Mouse (Mus musculus) liver, embryonic 14 days (tissue): ENCODE results near the gene Hsf4. TPM values are rescaled to one million over a fixed set of nuclear protein-coding genes. Genes with fewer than 3 reads are reported as not detected.

Source experiments
- polyA plus RNA-seq: library from polyadenylated mRNA; depleted of rRNA; stranded (reverse); fragments of >200 nt; gene quantifications from 2 replicates; pipeline ENCODE4 v1.2.3, GENCODE M21; 2012; rRNA removed

The Hsf4 gene
- polyA plus RNA-seq = 0.01 and 0.03 TPM in 2 replicates

DNA sequence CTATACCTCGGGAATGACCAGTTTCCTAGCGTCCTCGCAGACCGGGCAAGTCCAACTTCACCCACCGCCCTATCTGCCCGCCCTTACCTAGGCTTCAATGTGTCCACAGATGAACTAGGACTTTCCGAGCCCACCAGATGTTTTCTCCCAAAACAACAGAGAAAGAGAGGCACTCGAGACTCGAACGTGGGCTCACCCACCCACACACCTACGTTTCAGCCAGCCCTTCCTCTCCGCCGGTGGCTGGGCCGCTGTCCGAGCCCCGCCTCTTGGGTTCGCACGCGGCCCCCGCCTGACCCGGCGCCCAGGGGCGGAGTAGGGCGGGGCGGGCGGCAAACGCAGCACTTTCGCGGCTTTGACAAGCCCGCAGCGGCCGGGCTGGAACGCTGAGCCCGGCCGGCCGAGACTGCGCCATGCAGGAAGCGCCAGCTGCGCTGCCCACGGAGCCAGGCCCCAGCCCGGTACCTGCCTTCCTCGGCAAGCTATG is at the start of gene Hsf4:
Hsf4 (plus strand) TSS at position 341 of the 487 bp plus-strand sequence.

DNA sequence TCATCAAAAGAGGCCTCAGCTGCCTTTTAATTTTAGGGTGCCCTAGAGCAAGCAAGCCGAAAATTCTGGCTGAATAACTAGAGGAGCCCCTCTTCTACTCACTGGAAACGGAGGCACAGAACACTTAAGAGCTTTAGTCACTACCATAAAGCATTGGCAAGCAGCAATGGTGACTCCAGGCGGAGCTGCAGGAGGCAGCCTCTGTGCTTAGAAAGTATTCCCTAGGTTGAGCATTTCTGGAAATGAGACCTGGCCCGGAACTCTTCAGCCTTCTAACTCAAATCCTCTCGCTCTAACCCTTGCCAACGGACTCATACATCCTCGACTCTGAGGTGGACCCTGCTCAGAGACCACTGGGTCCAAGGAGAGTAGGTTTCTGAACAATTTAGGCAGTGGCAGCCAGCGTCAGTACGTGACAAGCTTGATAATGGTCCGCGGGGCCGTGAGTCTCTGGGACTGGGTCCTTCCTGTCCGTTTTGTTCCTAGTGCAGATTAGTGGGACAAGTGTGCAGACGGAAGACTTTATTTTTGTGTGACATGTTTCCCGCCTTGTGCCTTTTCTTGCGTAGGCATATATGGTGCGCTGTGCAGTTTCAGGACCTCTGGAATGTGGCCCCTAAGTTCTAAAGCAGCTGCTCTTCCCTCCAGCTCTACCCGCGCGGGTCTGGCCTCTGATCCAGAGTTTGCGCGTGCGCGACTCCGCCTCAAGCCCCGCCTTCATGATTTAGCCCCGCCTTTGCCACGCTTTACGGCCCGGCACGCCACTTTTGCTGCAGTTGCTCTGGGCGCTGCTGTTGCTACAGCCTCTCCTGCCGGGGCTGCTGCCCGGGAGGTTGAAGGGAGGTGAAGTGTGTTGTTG is 45.0 kb upstream of the Hsf4 start, which contains the start of gene D230025D16Rik:
D230025D16Rik (plus strand) TSS at position 733 of the 859 bp plus-strand sequence.

DNA sequence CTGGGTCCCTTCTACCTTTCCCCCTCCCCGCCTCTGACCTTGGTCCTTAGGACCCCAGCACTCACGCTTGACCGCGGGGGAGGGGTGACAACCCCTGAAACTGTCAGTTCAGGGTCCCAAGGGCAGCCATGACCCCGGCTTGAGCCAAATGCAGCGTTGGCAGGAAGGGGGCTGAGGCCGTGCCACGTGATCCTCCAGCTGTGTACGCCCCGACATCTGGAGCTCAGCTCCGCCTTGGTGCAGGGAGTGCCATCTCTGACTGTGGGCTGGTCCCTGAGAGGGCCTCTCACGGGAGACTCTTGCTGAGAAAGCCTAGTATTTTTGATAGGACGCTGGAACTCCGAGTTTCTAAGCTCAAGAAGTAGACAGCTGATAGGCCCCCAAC is 14.6 kb upstream of the Hsf4 start, which contains the start of gene B3gnt9:
B3gnt9 (minus strand) TSS at position 188 of the 385 bp plus-strand sequence.

DNA sequence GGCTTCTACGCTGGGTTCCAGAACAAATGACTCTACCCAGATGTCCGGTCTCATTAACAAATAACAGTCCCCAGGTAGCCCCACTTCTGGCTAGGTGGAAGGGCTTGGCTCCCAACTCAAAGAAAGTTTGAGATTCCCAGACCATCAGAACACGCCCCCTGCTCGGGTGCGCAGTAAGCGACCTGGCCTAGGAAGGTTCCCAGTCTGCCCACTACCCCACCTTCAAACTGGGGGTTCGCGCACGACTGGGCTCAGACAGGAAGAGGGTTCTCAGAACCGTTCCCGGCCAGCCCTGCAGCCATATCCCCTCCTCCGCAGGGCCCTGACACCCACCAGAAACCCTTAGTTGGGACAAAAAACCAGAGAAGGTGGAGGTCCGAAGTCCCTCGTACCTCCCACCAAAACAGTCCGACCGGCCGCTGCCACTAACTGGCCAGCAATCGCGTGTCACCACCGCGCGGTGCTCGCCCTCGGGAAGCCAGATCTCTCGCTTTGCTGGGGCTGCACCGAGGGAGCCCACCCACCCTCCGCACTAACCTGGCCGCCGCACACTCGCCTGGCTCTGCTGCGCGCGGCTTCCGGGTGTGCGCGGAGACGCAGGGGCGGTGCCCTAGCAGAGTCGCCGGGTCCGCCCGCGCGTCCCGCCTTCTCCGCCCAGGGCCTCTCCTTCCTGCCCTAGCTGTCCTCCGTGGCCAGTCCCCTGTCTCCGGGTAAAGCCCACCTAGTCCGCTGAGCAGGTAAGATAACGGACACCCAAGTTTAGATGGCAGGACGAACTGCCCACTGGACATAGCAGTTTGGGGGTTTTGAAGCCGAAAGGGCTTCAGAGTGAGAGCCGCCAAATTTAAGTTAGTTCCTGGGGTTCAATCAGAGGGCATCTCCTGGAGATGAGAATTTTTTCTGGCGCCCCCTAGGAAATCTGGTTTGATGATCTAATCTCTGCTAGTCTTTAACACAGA is 5.3 kb upstream of the Hsf4 start, which contains the start of the genes Tradd and Fbxl8:
Tradd (minus strand) TSS at position 586 of the 959 bp plus-strand sequence.
Fbxl8 (plus strand) TSS at position 625 of the 959 bp plus-strand sequence.

DNA sequence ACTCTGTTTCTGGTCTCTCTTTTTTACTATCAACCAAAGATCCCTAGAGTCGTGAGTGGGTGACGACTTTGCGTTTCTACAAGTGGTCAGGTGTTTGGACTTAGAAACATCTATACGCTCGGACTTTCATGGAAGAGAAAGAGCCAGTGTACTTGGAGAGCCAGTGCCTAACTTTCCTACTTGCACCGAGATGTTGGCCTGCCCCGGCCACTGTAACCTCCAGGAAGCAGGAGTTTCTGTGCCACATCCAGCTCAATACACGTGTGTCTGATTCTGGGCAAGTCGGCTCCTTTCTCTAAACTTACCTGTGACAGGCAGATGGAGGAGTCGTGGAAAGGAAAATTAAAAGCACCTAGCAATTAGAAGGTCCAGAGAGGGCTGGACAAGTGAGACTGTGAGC is 6.2 kb downstream of the Hsf4 start, which contains the start of gene Nol3:
Nol3 (plus strand) TSS at position 301 of the 400 bp plus-strand sequence.

DNA sequence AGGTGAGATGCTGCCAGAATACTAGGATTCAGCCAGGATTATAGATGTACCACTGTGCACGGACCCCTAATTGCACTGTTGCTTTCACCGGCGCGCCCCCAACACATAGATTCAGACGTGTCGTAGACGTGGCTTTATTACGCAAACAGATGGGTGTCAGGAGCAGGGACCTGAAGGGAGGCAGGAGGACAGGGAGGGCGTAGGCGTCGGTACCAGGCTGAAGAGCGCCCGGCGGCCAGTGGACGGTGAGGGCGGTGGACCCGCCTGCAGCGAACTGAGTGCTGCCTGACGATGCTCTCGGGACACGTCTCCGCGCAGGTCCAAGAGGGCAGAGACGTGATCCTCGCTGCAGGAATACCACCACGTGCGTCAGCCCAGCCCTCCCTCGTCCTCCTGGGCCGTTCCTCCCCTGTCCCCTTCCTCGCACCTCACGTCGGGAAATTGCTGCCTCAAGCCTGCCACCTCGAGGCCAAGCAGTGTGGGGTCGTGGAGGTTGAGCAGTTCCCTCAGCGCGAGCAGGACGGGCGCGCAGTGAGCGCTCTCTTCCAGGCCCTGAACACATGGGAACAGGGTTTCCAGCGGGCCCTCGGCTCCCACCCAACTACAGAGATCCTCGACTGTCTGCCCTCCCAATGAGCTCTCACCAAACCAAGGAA is 20.3 kb downstream of the Hsf4 start, which contains the start of gene 4931428F04Rik:
4931428F04Rik (minus strand) TSS at position 60 of the 656 bp plus-strand sequence.

DNA sequence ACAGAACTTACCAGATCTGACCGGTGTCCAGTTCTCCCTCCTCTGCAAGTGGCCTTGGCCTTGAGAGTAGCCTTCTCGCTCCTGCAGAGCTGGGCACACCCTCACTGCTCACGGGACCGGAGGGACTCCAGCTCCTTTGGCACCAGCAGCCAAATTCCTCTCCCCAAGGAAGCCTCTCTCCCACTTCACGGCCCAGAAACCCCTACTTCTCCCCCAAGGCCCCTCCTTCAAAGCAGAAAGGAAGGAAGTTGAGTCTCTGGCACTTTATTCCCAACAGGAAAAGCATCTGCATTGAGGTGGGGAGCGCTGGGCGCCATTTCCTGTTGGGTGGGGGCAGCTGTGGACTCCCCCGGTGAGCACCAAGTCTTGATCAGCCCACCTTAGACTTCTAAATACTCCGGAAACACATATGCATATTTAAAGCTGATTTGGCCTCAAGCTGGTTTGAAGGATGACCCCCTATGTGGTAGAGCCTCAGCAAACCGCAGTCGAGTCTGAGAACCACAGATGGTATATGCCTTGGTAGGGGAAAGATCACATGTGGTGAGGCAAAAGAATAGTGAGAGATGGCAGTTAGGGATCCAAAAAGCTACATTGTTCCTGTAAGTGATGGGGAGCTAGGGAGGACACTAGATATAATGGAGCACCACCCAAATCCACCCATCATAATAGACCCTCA is 26.4 kb downstream of the Hsf4 start, which contains the start of gene Exoc3l:
Exoc3l (minus strand) TSS at position 207 of the 679 bp plus-strand sequence.

DNA sequence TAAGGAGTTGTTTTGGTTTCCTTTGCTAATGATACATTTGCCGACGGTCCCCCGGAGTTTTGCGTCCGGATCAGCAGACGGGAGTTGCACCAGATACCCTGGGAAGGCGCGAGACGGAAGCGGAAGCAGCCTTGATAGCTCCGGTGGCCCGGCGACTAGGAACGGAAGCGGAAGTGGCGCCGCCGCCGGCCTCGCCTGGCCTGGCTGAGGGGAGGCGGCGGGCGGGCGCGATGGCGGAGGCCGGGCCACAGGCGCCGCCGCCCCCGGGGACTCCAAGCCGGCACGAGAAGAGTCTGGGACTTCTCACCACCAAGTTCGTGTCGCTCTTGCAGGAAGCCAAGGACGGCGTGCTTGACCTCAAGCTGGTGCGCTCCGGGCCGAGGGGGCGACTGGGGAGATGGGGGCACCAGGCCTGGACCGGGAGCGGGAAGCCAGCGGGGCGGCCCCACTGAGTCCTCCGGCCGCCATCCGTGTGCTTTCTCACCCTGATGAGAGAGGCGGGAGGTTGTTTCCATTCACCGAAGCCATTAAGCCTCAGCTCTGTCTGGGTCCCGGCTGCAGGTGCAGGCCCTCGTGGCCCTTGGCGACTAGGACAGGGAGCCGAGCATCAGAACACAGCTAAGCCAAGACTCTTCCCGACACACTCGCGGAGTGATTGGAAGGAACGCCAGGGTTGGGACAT is 28.1 kb downstream of the Hsf4 start, which contains the start of gene E2f4:
E2f4 (plus strand) TSS at position 153 of the 682 bp plus-strand sequence.

DNA sequence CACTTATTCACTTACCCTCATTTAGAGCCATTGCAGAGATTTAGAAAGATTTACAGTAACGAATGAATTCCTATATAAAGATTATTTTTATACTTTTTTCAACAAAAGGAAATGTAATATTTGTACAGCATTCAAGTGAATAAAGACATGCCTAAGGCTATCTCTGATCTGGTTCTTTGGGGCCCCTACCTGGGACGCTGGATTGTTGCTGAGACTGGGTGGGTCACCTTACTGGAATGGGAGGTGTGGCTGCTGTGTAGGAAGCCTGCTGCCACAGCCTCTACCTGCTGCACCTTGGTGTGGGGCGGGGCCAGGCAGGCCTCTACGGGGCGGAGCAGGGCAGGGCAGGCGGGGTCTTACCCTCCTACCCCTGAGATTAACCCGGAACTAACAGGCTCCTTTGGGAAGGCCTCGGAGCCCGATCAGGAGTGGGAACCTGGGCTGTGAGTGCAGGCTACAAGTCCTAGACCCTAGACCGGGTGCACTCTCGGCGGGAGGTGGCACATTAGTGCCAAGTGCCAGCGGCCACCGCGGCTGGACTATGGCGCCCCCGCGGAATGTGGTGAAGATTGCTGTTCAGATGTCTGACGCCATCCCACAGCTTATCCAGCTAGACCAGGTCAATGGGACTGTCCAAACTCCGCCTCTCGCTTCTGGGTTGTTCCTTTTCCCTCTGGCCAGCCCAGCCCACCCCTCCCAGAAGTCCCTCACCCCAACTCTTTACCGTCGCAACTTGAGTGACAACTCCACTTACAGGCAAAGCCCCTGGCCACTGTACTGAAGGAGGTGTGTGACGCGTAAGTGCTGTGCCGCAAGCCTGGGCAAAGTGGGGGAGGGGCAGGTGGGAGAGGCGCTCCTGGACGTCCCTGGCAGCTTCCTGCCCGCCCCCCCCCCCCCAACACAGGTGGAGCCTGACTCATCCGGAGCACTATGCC is 35.9 kb downstream of the Hsf4 start, which contains the start of gene Elmo3:
Elmo3 (plus strand) TSS at position 391 of the 935 bp plus-strand sequence.

Other genes starting within 250 kb of the Hsf4 start
- 0.19 and 0.23 TPM in 2 replicates for gene Ces3a, start 221.2 kb upstream of the Hsf4 start, polyA plus RNA-seq
- not detected in 2 replicates for gene Ces3b, start 186.0 kb upstream of the Hsf4 start, polyA plus RNA-seq
- not detected in 2 replicates for gene Ces4a, start 138.0 kb upstream of the Hsf4 start, polyA plus RNA-seq
- gene Cbfb, start 99.1 kb upstream of the Hsf4 start, polyA plus RNA-seq = 5.0 and 7.1 TPM in 2 replicates
- gene D230025D16Rik, start 44.7 kb upstream of the Hsf4 start, polyA plus RNA-seq = 10.6 and 12.9 TPM in 2 replicates
- 1.4 and 1.7 TPM in 2 replicates for gene B3gnt9, start 14.6 kb upstream of the Hsf4 start, polyA plus RNA-seq
- 5.4 and 5.6 TPM in 2 replicates for gene Tradd, start 5.2 kb upstream of the Hsf4 start, polyA plus RNA-seq
- gene Fbxl8, start 5.2 kb upstream of the Hsf4 start, polyA plus RNA-seq = 0.77 and 0.93 TPM in 2 replicates
- gene Nol3, start 6.3 kb downstream of the Hsf4 start, polyA plus RNA-seq = 0.02 and 0.07 TPM in 2 replicates
- gene 4931428F04Rik, start 20.1 kb downstream of the Hsf4 start, polyA plus RNA-seq = 1.1 TPM in 2 replicates
- gene Exoc3l, start 26.3 kb downstream of the Hsf4 start, polyA plus RNA-seq = 5.9 and 7.1 TPM in 2 replicates
- gene E2f4, start 27.9 kb downstream of the Hsf4 start, polyA plus RNA-seq = 221 and 269 TPM in 2 replicates
- 3.3 and 3.8 TPM in 2 replicates for gene Elmo3, start 35.8 kb downstream of the Hsf4 start, polyA plus RNA-seq
- gene Lrrc29, start 56.5 kb downstream of the Hsf4 start, polyA plus RNA-seq = 8.4 and 9.2 TPM in 2 replicates
- gene Tmem208, start 56.6 kb downstream of the Hsf4 start, polyA plus RNA-seq = 57.5 and 62.2 TPM in 2 replicates
- 3.6 and 4.4 TPM in 2 replicates for gene Fhod1, start 78.2 kb downstream of the Hsf4 start, polyA plus RNA-seq
- 0.75 and 0.82 TPM in 2 replicates for gene Slc9a5, start 79.0 kb downstream of the Hsf4 start, polyA plus RNA-seq
- 0.02 and 0.07 TPM in 2 replicates for gene Plekhg4, start 103.5 kb downstream of the Hsf4 start, polyA plus RNA-seq
- gene Kctd19, start 143.7 kb downstream of the Hsf4 start, polyA plus RNA-seq = not detected in 2 replicates
- gene Lrrc36, start 143.8 kb downstream of the Hsf4 start, polyA plus RNA-seq = 0.08 and 0.10 TPM in 2 replicates
- gene Tppp3, start 201.7 kb downstream of the Hsf4 start, polyA plus RNA-seq = 0.69 and 2.4 TPM in 2 replicates
- gene Zdhhc1, start 227.1 kb downstream of the Hsf4 start, polyA plus RNA-seq = 1.9 and 2.1 TPM in 2 replicates
- 0.85 and 0.98 TPM in 2 replicates for gene Hsd11b2, start 249.0 kb downstream of the Hsf4 start, polyA plus RNA-seq